Mouse (Mus musculus): ENCODE results near the gene Psrc1. TPM values are rescaled to one million over a fixed set of nuclear protein-coding genes. Genes with fewer than 3 reads are reported as not detected.

The Psrc1 gene
- polyA plus RNA-seq, 3 experiments from 2014 or later = 1.2 to 17.5 (median 4.1) TPM

GRCm38 (mm10) chr3:108424944-108425623 lies 41.4 kb downstream of the Psrc1 start:
- ATAC-seq = no peak

GRCm38 (mm10) chr3:108425624-108426018 lies 42.0 kb downstream of the Psrc1 start:
- no peak for ATAC-seq

GRCm38 (mm10) chr3:108432542-108433187 lies 49.0 kb downstream of the Psrc1 start:
- ATAC-seq = no peak

GRCm38 (mm10) chr3:108433188-108433880 lies 49.7 kb downstream of the Psrc1 start:
- ATAC-seq = no peak

GRCm38 (mm10) chr3:108433881-108434495 lies 50.3 kb downstream of the Psrc1 start:
- no peak for ATAC-seq

- peak; percentile 32 for ATAC-seq
Measured at GRCm38 (mm10) chr3:108435701-108436379, 52.2 kb downstream of the Psrc1 start.

- ATAC-seq = no peak
Measured at GRCm38 (mm10) chr3:108436380-108436714, 52.7 kb downstream of the Psrc1 start.

Other genes starting within 250 kb of the Psrc1 start
- 100 to 1,000 TPM in 1 of 3 experiments, 10 to 100 TPM in 2; 90.7 to 140 (median 97.6) TPM for gene Gnai3, start 237.7 kb upstream of the Psrc1 start, polyA plus RNA-seq (2017; shearing (Covaris generic))
- not detected for gene Gpr61, start 229.0 kb upstream of the Psrc1 start, polyA plus RNA-seq (2017; shearing (Covaris generic))
- under 1 TPM; 0.33 to 0.53 (median 0.51) TPM for gene Amigo1, start 197.5 kb upstream of the Psrc1 start, polyA plus RNA-seq (2017; shearing (Covaris generic))
- gene Cyb561d1, start 182.6 kb upstream of the Psrc1 start, polyA plus RNA-seq (2017; shearing (Covaris generic)) = 1 to 10 TPM; 6.6 to 7.3 (median 7.1) TPM
- 1 to 10 TPM; 4.7 to 5.9 (median 5.6) TPM for gene Atxn7l2, start 172.9 kb upstream of the Psrc1 start, polyA plus RNA-seq (2017; shearing (Covaris generic))
- not detected for gene Sypl2, start 157.2 kb upstream of the Psrc1 start, polyA plus RNA-seq (2017; shearing (Covaris generic))
- 100 to 1,000 TPM; 167 to 264 (median 193) TPM for gene Psma5, start 126.9 kb upstream of the Psrc1 start, polyA plus RNA-seq (2017; shearing (Covaris generic))
- not detected for gene Sort1, start 99.8 kb upstream of the Psrc1 start, polyA plus RNA-seq (2017; shearing (Covaris generic))
- gene Mybphl, start 18.9 kb upstream of the Psrc1 start, polyA plus RNA-seq (2017; shearing (Covaris generic)) = not detected
- gene Celsr2, start 31.7 kb downstream of the Psrc1 start, polyA plus RNA-seq (2017; shearing (Covaris generic)) = under 1 TPM; 0.35 to 0.52 (median 0.37) TPM
- 100 to 1,000 TPM; 156 to 182 (median 163) TPM for gene Sars, start 61.4 kb downstream of the Psrc1 start, polyA plus RNA-seq (2017; shearing (Covaris generic))
- not detected for gene 1700013F07Rik, start 150.3 kb downstream of the Psrc1 start, polyA plus RNA-seq (2017; shearing (Covaris generic))
- gene 5330417C22Rik, start 152.7 kb downstream of the Psrc1 start, polyA plus RNA-seq (2017; shearing (Covaris generic)) = 1 to 10 TPM; 1.4 to 2.6 (median 2.4) TPM
- gene Tmem167b, start 178.6 kb downstream of the Psrc1 start, polyA plus RNA-seq (2017; shearing (Covaris generic)) = 10 to 100 TPM; 28.1 to 34.8 (median 29.9) TPM
- 10 to 100 TPM; 17.3 to 27.6 (median 26.4) TPM for gene Taf13, start 187.9 kb downstream of the Psrc1 start, polyA plus RNA-seq (2017; shearing (Covaris generic))
- gene Wdr47, start 207.4 kb downstream of the Psrc1 start, polyA plus RNA-seq (2017; shearing (Covaris generic)) = 1 to 10 TPM; 5.2 to 8.4 (median 8.2) TPM